Comparison of ENCODE assay signal across 27 mouse cellular contexts in the genomic region with DNA sequence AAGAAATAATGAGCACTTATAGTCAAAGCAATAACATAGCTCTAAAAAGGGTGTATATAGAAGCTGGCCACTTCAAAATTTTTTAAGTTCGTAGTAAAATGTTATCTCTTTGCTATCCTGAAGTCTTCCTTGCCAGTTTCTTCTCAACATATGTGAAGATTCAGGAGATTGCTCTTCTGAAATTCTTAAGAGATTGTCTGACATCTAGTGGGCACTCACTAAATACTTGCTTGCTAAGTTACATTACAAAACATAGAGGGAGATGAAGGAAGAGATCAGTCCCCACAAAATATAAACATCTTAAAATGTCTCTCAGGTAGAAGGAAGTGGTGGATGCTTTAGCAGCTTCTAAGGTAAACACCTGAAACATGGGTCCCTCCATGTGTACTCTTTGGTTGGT.
DNase-seq lines count a peak whose midpoint lies in the region; ATAC-seq and TF ChIP-seq lines count a peak whose summit lies in the region.
"Had no signal": no experiment of that assay in that cellular context is flagged by ENCODE, and none has a peak within 500 bp of the region (broad histone marks: within the 10 kb centered on the region; RNA-seq: fewer than 3 reads in every experiment).

No protein-coding gene starts in this region.

- no peaks in the 10 kb centered on the region for H3K9me3 ChIP-seq in embryonic facial prominence, embryonic 14.5 days (ENCODE audit: control insufficient read depth, low read length)
- H3K9me3 ChIP-seq in embryonic facial prominence, embryonic 10.5 days, result no peaks in the 10 kb centered on the region
- no peaks in the 10 kb centered on the region for H3K9me3 ChIP-seq in hindbrain, embryonic 14.5 days (ENCODE audit: control insufficient read depth, low read length)
- H3K9me3 ChIP-seq in hindbrain, embryonic 13.5 days, result no peaks in the 10 kb centered on the region
- H3K9me3 ChIP-seq: embryonic facial prominence, embryonic 13.5 days; forebrain, embryonic 12.5 days; G1E; heart, embryonic 13.5 days; hindbrain, embryonic 10.5 days; limb, embryonic 13.5 days; lung, embryonic 15.5 days; stomach, embryonic 15.5 days had no signal

- no peaks in the 10 kb centered on the region for H3K4me1 ChIP-seq in embryonic facial prominence, embryonic 14.5 days (ENCODE audit: control insufficient read depth, insufficient read depth, low read length)
- no peaks in the 10 kb centered on the region for H3K4me1 ChIP-seq in embryonic facial prominence, embryonic 10.5 days
- H3K4me1 ChIP-seq in hindbrain, embryonic 14.5 days (replicated peaks; ENCODE audit: control insufficient read depth, insufficient read depth, low read length), result no peaks in the 10 kb centered on the region
- no peaks in the 10 kb centered on the region for H3K4me1 ChIP-seq in hindbrain, embryonic 13.5 days (replicated peaks)
- H3K4me1 ChIP-seq: embryonic facial prominence, embryonic 13.5 days; forebrain, embryonic 12.5 days; heart, embryonic 13.5 days; hindbrain, embryonic 10.5 days; limb, embryonic 13.5 days; lung, embryonic 15.5 days; stomach, embryonic 15.5 days had no signal

- no peak for TF ChIP-seq POLR2A in brain, embryonic 14.5 days (IDR thresholded peaks at IDR 0.05; ENCODE audit: borderline replicate concordance, extremely low read depth, insufficient read depth, insufficient read length, poor library complexity, severe bottlenecking)

- no peak overlapping the region for H3K4me2 ChIP-seq in embryonic facial prominence, embryonic 14.5 days (ENCODE audit: low read depth, low read length)
- H3K4me2 ChIP-seq in hindbrain, embryonic 14.5 days (replicated peaks), result no peak overlapping the region
- H3K4me2 ChIP-seq in hindbrain, embryonic 13.5 days, result no peak overlapping the region
- H3K4me2 ChIP-seq: embryonic facial prominence, embryonic 13.5 days; forebrain, embryonic 12.5 days; heart, embryonic 13.5 days; limb, embryonic 13.5 days; liver, embryonic 11.5 days; lung, embryonic 15.5 days; midbrain, embryonic 11.5 days; stomach, embryonic 15.5 days had no signal

- H3K4me3 ChIP-seq in embryonic facial prominence, embryonic 14.5 days (ENCODE audit: low read depth, low read length), result no peak overlapping the region
- H3K4me3 ChIP-seq in embryonic facial prominence, embryonic 10.5 days, result no peak overlapping the region
- H3K4me3 ChIP-seq in hindbrain, embryonic 14.5 days (replicated peaks; ENCODE audit: low read length), result no peak overlapping the region
- H3K4me3 ChIP-seq in hindbrain, embryonic 13.5 days, result no peak overlapping the region
- H3K4me3 ChIP-seq in left cerebral cortex, adult 2 months, result no peak overlapping the region
- H3K4me3 ChIP-seq: embryonic facial prominence, embryonic 13.5 days; erythroblast, embryonic 14.5 days; forebrain, embryonic 12.5 days; heart, embryonic 13.5 days; hindbrain, embryonic 10.5 days; limb, embryonic 13.5 days; lung, embryonic 15.5 days; stomach, embryonic 15.5 days had no signal

- no peaks in the 10 kb centered on the region for H3K36me3 ChIP-seq in embryonic facial prominence, embryonic 14.5 days (ENCODE audit: control insufficient read depth, insufficient read depth, low read length)
- no peaks in the 10 kb centered on the region for H3K36me3 ChIP-seq in embryonic facial prominence, embryonic 10.5 days (replicated peaks)
- H3K36me3 ChIP-seq in hindbrain, embryonic 14.5 days (replicated peaks; ENCODE audit: control insufficient read depth, insufficient read depth), result no peaks in the 10 kb centered on the region
- H3K36me3 ChIP-seq in hindbrain, embryonic 13.5 days, result no peaks in the 10 kb centered on the region
- H3K36me3 ChIP-seq: embryonic facial prominence, embryonic 13.5 days; forebrain, embryonic 12.5 days; G1E; heart, embryonic 13.5 days; hindbrain, embryonic 10.5 days; limb, embryonic 13.5 days; lung, embryonic 15.5 days; stomach, embryonic 15.5 days had no signal

- H3K27ac ChIP-seq in embryonic facial prominence, embryonic 14.5 days (replicated peaks; ENCODE audit: low read depth, low read length), result no peak overlapping the region
- no peak overlapping the region for H3K27ac ChIP-seq in embryonic facial prominence, embryonic 10.5 days (replicated peaks)
- H3K27ac ChIP-seq in hindbrain, embryonic 14.5 days, result no peak overlapping the region
- no peak overlapping the region for H3K27ac ChIP-seq in hindbrain, embryonic 13.5 days
- no peak overlapping the region for H3K27ac ChIP-seq in left cerebral cortex, adult 2 months
- H3K27ac ChIP-seq: embryonic facial prominence, embryonic 13.5 days; forebrain, embryonic 12.5 days; heart, embryonic 13.5 days; hindbrain, embryonic 10.5 days; limb, embryonic 13.5 days; lung, embryonic 15.5 days; stomach, embryonic 15.5 days had no signal

- TF ChIP-seq CTCF in left cerebral cortex, adult 2 months (IDR thresholded peaks at IDR 0.05), result peak; percentile 52
- TF ChIP-seq CTCF in brain, embryonic 14.5 days (IDR thresholded peaks at IDR 0.05; ENCODE audit: borderline replicate concordance, extremely low read depth, insufficient read depth, insufficient read length), result no peak

- ATAC-seq in embryonic facial prominence, embryonic 14.5 days (ENCODE audit: low read depth), result no peak
- ATAC-seq in hindbrain, embryonic 14.5 days (ENCODE audit: low FRiP score), result no peak
- ATAC-seq in hindbrain, embryonic 13.5 days (ENCODE audit: low FRiP score), result no peak

- DNase-seq in embryonic facial prominence, embryonic 14.5 days (ENCODE audit: low spot score), result peak; percentile 13
- no peak for DNase-seq in embryonic facial prominence, embryonic 10.5 days (ENCODE audit: low spot score)
- peak; percentile 28 for DNase-seq in hindbrain, embryonic 14.5 days (ENCODE audit: low spot score)
- no peak for DNase-seq in left cerebral cortex, adult 2 months (ENCODE audit: extremely low spot score in 1 of 2, low spot score in 2 of 2)
- no peak for DNase-seq in left cerebral cortex, postnatal 36 days (ENCODE audit: low spot score in 2 of 2)
- DNase-seq in brain, embryonic 14.5 days (ENCODE audit: low read depth), result peak; percentile 56
- DNase-seq in cerebellum, adult 8-10 months, result no peak
- DNase-seq: adrenal gland, postnatal 25 days; cerebellum, adult 9-11 months; embryo, embryonic 11 days; heart, postnatal 10 days; kidney, adult 11 months; kidney, postnatal 14 days; layer of hippocampus, postnatal 36 days; thymus, postnatal 14 days had no signal

- H3K9ac ChIP-seq in embryonic facial prominence, embryonic 14.5 days (ENCODE audit: low read depth, low read length), result no peak overlapping the region
- no peak overlapping the region for H3K9ac ChIP-seq in hindbrain, embryonic 14.5 days
- no peak overlapping the region for H3K9ac ChIP-seq in hindbrain, embryonic 13.5 days
- H3K9ac ChIP-seq: embryonic facial prominence, embryonic 13.5 days; forebrain, embryonic 12.5 days; heart, embryonic 13.5 days; limb, embryonic 13.5 days; lung, embryonic 15.5 days; stomach, embryonic 15.5 days had no signal

- intact Hi-C loops in left cerebral cortex, adult 2 months (cut with DNase I), result loop anchor here (2.0 to 5.0 kb wide), 3 partner anchors 219 to 643 kb away; no protein-coding TSS in a partner anchor
- intact Hi-C loops in left cerebral cortex, postnatal 36 days (cut with DNase I), result loop anchor here (10.0 kb wide), 1 partner anchor 215 kb away; no protein-coding TSS in a partner anchor

- no peaks in the 10 kb centered on the region for H3K27me3 ChIP-seq in embryonic facial prominence, embryonic 14.5 days (replicated peaks; ENCODE audit: control insufficient read depth, insufficient read depth, low read length)
- H3K27me3 ChIP-seq in embryonic facial prominence, embryonic 10.5 days (replicated peaks; ENCODE audit: low read depth, poor library complexity, severe bottlenecking), result no peaks in the 10 kb centered on the region
- H3K27me3 ChIP-seq in hindbrain, embryonic 14.5 days (ENCODE audit: control insufficient read depth, insufficient read depth, low read length), result no peaks in the 10 kb centered on the region
- H3K27me3 ChIP-seq in hindbrain, embryonic 13.5 days, result no peaks in the 10 kb centered on the region
- H3K27me3 ChIP-seq: embryonic facial prominence, embryonic 13.5 days; forebrain, embryonic 12.5 days; heart, embryonic 13.5 days; limb, embryonic 13.5 days; lung, embryonic 15.5 days; stomach, embryonic 15.5 days had no signal

- 75% methylated on average over 1 of the region's 1 CpGs for WGBS in embryonic facial prominence, embryonic 14.5 days
- 84% methylated on average over 1 of the region's 1 CpGs for WGBS in embryonic facial prominence, embryonic 10.5 days
- WGBS in hindbrain, embryonic 14.5 days, result 62% methylated on average over 1 of the region's 1 CpGs
- 86% methylated on average over 1 of the region's 1 CpGs for WGBS in hindbrain, embryonic 13.5 days

Comparison
In these comparisons a context has a peak if more than half of its experiments do, and no peak if none do; other contexts are left out.
1. DNase-seq: peak in embryonic facial prominence, embryonic 14.5 days (single experiment), hindbrain, embryonic 14.5 days (single experiment) and brain, embryonic 14.5 days (single experiment); none in embryonic facial prominence, embryonic 10.5 days (single experiment), left cerebral cortex, adult 2 months (0 of 2), left cerebral cortex, postnatal 36 days (0 of 2) and cerebellum, adult 8-10 months (single experiment).